Mouse (Mus musculus) cerebellum, adult (tissue): ENCODE results near the gene Pkig.
"Not testable (repeated sequence)": the region's sequence is repeated elsewhere in the genome, so short reads cannot be mapped to it uniquely, and the experiment has no call there.

ENCODE experiments used
- ATAC-seq: cut with Nextera tagmentation; 2 replicates; pipeline ENCODE4 v1.9.2; 2017; ENCODE audit warnings: mild to moderate bottlenecking, moderate library complexity, mixed read lengths; ENCODE audit not compliant: insufficient number of reproducible peaks, low FRiP score, low TSS enrichment

The Pkig gene

GRCm38 (mm10) chr2:163657975-163658886, at the start of gene Pkig:
Gene Pkig, plus strand, starts transcription at chr2:163658386.
- ATAC-seq: peak; percentile 87

GRCm38 (mm10) chr2:163609281-163609975, 48.8 kb upstream of the Pkig start:
- ATAC-seq: peak; percentile 70

- no peak for ATAC-seq
These were observed 47.0 kb upstream of the Pkig start for GRCm38 (mm10) chr2:163611176-163611575.

- no peak for ATAC-seq
These were observed 45.0 kb upstream of the Pkig start for GRCm38 (mm10) chr2:163613206-163613605.

GRCm38 (mm10) chr2:163613990-163614389, 44.2 kb upstream of the Pkig start:
- no peak for ATAC-seq

GRCm38 (mm10) chr2:163615401-163615800, 42.8 kb upstream of the Pkig start:
- no peak for ATAC-seq

GRCm38 (mm10) chr2:163615906-163616651, 42.1 kb upstream of the Pkig start:
- no peak for ATAC-seq

GRCm38 (mm10) chr2:163616652-163617227, 41.4 kb upstream of the Pkig start:
- ATAC-seq: no peak

- no peak for ATAC-seq
These were observed 40.8 kb upstream of the Pkig start for GRCm38 (mm10) chr2:163617232-163617863.

- ATAC-seq: no peak
These were observed 40.3 kb upstream of the Pkig start for GRCm38 (mm10) chr2:163617874-163618273.

- ATAC-seq: no peak
These were observed 37.7 kb upstream of the Pkig start for GRCm38 (mm10) chr2:163620451-163620850.

- ATAC-seq: not testable (repeated sequence)
These were observed 36.8 kb upstream of the Pkig start for GRCm38 (mm10) chr2:163621401-163621800.

- no peak for ATAC-seq
These were observed 27.0 kb upstream of the Pkig start for GRCm38 (mm10) chr2:163631223-163631622.

- no peak for ATAC-seq
These were observed 26.5 kb upstream of the Pkig start for GRCm38 (mm10) chr2:163631715-163632114.

GRCm38 (mm10) chr2:163634211-163634610, 24.0 kb upstream of the Pkig start:
- no peak for ATAC-seq

GRCm38 (mm10) chr2:163636057-163636456, 22.1 kb upstream of the Pkig start:
- no peak for ATAC-seq

- no peak for ATAC-seq
These were observed 20.4 kb upstream of the Pkig start for GRCm38 (mm10) chr2:163637655-163638266.

- ATAC-seq: no peak
These were observed 17.7 kb upstream of the Pkig start for GRCm38 (mm10) chr2:163640493-163640892.

GRCm38 (mm10) chr2:163641681-163642080, 16.5 kb upstream of the Pkig start:
- no peak for ATAC-seq
